Mouse (Mus musculus) frontal cortex, adult (tissue): Measurements from ENCODE around the gene Prrc2b.
A peak's percentile ranks its signal among the peaks of the same experiment; 100 is the strongest.

Source experiments
- ATAC-seq: cut with Nextera tagmentation; 2 replicates; pipeline ENCODE4 v1.9.2; 2017; ENCODE audit warnings: mild to moderate bottlenecking, moderate library complexity, mixed read lengths; ENCODE audit not compliant: low TSS enrichment

Prrc2b gene

DNA sequence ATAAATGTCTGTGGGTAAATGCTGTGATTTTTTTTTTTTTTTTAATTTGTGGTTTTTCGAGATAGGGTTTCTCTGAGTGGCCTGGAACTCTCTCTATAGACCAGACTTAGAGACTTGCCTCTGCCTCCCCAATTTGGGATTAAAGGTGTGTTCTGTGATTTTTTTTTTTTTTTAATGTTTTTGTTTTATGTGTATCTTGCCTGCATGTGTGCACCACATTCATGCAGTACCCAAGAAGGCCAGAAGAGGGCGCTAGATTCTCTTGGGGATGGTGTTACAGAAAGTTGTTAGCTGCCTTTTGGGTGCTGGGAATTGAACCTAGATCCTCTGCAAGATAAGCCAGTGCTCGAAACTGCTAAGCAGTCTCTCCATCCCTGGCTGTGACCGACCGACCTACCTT, 10.1 kb downstream of the Prrc2b start:
- no peak for ATAC-seq

DNA sequence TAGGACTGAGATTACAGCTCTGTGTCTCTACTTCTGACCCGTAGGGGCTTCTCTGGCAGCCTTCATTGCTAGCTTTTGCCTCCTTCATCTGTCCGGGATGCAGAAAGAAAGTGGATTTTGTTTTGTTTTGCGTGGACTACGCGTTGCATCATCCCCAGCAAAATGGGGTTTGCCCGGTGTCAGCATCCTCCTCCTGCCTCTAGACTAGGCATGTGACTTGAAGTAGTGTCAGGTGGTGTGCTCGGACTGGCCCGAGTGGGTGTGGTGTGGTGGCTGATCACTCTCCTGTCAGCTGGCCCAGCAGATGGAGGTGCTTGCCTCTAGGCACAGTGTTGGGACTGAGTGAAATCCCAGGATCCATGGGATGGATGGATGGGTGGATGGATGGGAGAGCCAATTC, 11.2 kb downstream of the Prrc2b start:
- no peak for ATAC-seq

DNA sequence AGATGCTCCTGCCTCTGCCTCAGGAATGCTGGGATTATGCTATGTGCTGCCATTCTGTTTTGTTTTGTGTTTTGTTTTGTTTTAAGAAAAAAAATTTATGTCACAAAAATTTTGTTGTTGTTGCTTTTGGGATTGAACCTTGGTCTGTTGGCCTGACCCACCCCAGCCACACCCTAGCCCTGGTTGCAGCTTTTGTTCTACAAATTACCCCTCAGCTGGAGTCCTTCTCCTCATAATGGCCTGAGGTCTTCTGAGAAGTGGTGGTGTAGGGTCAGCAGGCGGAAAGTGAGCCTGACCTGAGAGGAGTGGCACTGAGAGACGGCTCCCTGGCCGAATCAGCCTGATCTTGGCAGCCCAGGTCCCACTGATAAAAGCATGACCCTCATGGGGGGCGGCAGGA, 11.8 kb downstream of the Prrc2b start:
- ATAC-seq = no peak

DNA sequence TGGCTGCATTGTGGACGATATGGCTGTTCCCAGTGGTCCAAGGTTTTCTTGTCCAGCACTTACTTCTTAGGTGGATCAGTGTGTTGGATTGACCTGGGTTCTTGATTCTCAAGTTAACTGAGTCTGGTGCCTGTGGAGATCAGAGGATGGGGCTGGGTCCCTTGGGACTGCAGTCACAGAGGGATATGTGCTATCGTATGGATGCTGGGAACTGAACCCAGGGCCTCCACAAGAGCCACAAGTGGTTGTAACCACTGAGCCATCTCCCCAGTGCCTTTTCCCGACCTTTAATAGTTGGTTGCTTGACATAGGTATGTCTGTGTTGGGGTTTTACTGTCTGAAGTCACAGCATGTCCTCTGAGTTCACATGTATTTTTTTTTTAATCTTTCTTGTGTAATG, 12.2 kb downstream of the Prrc2b start:
- ATAC-seq = no peak

DNA sequence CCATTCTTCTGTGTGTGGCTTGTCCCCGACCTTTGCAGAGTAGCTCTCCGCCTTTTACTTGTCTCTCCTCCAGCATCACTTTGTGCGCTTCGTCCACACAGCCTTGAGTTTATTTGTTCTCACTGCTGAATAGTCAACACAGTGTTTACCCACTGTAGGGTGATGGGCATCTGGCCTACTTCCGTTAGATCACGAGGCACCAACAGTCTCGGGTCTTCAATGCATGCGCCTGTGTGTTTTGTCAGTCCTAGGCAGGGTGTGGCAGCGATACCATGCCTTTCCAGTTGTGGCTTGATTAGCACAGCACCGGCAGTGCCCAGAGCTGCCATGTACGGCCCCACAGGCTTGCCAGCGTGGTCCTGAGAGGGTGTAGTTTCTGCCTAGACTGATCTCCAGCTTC, 13.6 kb downstream of the Prrc2b start:
- ATAC-seq = no peak

DNA sequence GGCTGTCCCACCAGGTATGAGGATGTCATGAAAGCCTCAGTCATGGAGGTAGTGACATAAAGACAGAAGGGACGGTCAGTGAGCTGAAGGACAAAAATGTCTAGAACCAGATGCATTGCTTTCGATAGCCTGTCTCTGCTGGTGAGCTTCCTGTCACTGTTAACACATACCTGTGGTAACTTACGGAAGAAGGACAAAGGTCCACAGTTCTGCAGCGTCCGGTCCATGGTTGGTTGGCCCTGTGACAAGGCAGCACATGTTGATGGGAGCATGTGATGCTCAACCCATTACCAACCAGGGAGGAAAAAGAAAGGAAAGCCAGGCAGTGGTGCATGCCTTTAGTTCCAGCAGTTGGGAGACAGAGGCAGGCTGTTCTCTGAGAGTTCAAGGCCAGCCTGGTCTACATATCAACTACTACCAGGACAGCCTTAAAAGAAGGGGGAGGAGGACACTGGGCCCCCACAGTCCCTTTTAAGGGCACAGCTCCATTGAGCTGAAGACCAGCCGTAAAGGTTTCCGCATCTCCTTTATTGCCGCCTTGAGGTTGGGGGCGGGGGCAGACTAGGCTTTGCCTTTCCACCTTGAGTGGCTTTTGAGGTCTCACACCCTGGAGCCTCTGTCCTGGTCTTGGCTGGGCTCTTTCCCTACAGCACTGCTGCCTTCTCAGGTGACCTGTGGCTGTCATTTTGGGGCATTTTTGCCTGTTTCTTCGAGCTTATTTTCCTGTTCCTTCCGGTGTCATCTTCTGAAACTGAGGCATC, 14.3 kb downstream of the Prrc2b start:
- no peak for ATAC-seq

DNA sequence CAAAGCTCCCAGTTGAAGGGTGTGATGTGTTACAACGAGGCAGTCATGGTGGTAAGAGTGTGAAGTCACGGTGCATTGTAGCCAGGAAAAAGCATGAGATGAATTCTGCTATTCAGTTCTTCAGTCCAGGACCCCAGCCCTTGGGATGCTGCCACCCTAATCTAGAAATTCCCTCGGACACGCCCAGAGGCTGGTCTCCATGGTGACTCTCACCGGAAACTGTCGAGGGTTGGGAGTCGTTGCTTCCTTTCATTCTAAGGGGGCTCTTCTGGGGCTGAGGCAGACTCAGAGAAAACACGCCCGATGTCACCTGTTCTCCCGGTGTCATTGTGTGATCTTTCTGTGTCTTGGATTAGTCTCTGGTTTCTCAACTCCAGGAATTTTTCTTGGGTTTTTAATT, 15.7 kb downstream of the Prrc2b start:
- ATAC-seq = no peak

DNA sequence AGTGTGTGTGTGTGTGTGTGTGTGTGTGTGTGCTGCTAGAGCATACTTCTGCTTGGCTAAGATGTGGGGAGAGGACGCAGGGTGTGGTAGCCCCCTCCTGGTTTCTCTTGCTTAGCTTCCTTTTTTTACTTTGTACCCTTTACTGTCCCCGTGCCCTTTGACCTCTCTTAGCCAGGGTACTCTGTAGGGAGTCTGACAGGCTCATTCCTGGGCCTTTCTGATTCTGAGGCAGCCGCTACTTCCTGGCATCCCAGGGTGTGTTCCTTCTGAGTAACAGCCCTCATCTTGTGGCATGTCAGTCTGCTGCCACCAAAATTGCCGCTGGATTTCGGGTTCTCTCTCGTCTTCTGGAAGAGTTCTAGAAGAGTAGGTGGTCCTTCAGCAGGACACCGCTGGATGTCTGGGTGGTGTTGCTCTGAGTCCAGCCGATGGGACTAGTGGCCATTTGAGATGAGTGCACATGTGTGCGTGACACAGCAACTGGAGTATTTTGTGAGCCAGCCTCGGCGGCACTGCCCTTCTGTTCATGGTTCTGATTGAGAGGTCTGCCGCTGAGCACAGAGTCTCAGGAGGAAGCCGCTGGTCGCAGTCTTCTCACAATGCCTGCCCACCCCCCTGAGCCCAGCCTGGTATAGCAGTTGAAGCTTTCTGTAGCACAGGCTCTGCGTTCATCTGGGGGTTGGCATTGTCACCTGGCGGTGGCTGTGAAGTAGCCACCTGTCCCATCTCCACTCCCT, 16.3 kb downstream of the Prrc2b start:
- ATAC-seq = 0 out of 2 replicates have a peak, but pooled peaks have one; percentile 5

DNA sequence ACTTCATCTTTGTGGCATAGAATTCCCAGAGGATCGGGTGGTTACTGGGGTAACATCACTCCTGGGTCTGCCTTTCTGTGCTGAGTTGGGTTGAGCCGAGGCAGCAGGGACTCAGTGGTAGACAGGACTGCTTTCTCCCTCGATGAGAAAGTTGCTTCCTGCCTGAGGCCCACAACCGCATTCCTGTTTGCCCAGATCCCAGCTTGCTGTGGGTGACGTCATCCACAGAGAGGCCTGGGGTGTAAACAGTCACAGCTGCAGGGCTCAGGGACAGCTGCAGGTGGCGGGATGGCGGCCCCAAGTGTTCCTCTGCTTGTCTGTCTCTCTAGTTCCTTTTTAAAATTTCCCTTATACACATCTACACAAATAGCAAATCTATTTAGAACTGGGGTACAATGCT, 16.9 kb downstream of the Prrc2b start:
- ATAC-seq = peak; percentile 66

DNA sequence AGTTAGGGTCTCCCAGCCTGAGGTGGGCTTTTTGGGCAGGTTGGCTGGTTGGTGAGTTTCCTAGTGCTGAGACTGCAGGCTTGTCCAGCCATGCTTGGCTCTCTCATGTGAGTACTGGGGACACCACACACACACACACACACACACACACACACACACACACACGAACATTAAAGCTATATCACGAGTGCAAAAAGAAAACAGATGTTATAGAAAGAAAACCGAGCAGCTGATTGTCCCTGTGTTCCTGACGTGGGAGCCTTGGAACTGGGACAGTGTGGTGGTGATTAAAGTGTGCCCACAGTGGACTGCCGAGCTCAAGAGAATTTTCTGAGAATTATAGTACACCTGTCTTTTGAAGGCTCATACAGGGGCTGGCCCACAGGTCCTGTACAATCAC, 18.4 kb downstream of the Prrc2b start:
- ATAC-seq = peak; percentile 21; the same call in 1 of the 2 replicates

DNA sequence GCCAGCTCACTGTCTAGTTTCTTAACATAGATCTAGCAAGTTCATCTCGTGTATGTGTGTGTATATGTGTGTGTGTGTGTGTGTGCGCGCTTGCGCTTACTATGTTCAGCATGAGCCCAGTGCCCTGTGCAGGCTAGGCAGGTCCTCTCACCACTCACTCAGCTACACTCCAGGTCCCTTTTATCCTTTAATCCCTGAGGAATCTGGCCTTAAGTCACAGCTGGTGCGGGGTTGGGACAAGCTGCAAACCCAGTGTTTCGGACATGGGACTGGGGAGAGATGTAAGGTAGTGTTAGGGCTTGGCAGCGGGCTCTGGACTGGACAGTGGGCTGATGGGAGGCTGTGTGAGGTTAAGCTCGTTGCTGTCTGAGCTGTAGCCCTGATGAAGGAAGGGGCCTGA, 19.1 kb downstream of the Prrc2b start:
- no peak for ATAC-seq

DNA sequence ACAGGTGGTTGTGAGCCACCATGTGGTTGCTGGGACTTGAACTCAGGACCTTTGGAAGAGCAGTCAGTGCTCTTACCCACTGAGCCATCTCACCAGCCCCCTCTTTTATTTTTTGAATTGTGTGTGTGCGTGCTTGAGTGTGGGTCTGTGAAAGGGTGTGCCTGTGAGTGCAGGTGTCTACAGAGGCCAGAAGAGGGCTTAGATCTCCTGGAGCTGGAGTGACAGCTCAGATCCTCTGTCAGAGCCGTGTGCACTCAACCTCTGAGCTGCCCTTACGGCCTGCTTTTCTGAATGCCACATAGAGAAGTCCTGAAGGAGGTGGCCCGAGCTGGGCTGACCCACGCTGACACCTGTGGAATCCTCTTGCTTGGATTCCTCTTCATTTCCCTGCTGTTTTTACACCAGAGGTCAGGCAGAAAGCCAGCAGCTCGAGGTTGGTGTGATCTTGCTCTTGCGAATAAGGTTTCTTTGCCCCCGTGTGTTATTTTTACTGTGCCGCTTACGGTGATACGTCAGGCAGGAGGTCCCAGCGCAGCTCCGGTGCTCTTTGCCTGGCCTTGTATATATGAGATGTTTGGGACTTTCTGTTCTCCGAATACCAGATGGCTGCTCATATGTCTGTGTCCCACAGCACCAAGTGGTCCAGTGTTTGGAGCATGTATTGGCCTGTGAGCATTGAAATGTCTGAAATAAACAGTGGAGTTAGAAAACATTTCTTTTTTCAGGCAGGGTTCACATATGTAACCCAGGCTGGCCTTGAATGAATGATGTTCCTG, 21.0 kb downstream of the Prrc2b start:
- no peak for ATAC-seq

DNA sequence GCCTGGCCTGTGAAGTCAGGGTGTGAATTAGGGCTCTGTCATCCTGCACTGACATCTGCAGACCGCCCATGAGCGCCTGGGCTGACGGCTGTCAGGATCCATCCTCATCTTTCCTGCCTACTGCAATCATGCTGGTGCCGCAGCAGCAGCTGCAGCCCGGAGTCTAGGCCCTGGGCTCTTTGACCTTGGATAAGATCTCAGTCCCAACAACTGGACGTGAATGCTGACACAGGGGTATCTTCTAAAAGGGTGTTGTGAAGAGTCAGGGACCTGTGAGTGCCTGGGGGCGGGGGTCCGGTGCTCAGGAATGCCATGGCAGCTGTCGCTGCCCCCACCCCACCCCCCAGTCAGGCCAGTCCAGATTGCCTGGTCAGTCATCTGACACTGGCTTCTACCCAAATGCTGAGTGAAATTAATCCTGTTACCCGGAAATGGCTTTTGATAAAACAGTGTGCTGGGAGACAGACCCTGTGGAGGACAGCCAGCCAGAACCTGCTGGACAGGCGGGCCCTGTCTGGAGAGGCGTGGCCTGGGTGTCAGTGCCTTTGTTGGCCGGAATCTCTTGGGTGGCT, 23.4 kb downstream of the Prrc2b start:
- ATAC-seq = no peak; the same call in 1 of the 2 replicates

DNA sequence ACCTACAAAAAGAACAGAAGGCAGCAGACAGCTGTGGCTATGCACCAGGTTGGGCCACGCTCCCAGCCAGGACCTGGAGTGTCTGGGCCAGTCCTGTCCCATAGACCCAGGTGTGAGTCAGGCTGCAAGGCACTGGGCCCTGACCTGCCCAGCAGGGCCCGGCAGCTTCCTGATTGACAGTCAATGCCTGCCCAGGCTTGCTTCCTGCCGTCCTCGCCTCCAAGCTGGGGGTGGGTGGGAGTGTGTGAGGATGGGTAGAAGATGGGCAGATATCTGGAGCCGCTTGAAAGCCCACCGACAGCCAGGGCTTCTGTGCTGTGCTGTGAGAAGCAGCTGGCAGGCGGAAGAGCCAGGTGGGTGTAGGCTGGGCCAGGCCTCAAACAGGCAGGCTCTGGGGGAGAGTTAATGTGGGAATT, 24.2 kb downstream of the Prrc2b start:
- peak; percentile 71 for ATAC-seq

DNA sequence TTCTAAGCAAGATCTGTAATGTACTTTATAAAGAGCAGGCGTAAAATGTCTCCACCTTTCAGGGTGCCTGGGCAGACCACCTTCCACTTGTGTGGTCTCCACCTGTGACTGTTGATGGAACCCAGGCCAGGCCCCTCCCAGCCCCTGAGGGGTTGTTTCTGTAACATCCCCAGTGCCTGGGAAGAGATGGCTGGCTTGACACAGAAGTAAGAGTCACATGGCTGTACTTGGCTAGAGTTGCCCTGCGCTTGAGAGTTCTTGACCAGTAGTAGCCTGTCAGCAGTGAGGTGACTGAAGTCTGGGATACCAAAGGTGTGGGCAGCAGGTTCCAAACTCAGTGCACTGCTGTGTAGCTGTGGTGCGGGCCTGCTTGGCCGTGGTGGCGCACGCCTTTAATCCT, 24.6 kb downstream of the Prrc2b start:
- ATAC-seq = no peak

DNA sequence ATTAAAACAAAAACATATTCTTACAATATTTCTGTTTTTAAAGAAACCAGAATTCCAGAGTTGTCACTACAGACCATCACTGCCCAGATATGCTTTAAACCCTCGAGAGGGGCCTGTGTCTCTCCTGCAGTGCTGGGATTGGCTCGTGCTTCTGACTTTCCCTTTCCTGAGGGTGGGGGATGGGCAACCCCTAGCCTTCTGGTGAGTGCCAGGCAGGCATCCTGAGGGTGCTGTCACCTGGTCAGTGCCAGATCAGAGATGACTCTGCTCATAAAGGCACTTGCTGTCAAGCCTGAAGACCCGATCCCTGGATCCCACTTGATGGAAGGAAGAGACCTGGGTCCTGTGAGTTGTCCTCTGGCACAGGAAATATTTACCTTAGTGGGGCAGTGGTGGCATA, 26.0 kb downstream of the Prrc2b start:
- no peak for ATAC-seq

DNA sequence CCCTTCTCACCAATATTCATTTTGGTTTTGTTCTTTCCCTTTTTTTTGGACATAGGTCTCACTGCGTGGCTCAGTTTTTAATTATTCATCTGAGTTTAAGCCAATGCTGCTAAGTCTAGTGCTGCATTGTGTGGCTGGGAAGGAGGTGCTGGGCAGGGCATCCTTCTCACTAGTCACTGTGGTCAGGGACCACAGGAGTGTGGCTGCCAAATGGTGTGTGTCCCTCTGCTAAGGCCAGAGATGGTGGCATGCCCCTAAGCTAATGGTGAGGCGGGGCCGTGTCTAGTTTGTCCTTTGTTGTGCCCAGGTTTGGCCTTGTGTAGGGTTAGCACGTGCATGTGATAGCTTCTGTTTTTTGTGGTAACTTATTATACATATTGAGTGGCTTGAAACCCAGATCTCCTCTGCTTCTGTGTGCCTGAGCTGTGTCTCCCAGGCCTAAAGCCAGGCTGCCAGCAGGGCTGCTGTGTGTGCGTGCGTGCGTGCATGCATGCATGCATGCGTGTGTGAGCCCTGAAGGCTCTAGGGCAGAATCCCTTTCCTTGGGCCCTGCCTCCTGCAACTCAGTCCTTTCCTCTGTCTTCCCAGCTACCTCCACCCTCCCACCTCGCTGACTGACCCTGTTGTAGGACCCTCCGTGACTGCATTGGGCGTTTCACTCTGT, 26.6 kb downstream of the Prrc2b start:
- ATAC-seq = no peak

DNA sequence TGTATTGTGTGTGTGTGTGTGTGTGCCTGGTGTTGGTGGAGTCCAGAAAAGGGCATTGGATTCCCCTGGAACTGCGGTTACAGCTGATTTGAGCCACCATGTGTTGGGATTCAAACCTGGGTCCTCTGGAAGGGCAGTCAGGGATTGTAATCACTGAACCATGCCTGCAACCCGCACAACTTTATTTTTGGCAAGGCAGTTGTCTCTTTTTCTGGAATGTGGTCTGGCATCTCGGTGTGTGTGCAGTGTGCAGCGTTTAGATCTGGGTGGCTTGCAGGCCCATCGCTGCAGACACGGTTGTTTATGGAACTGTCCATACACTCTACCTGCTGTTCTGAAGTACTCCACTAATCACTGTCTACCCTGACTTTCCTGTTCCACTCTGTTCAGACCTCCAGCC, 28.5 kb downstream of the Prrc2b start:
- ATAC-seq = no peak

DNA sequence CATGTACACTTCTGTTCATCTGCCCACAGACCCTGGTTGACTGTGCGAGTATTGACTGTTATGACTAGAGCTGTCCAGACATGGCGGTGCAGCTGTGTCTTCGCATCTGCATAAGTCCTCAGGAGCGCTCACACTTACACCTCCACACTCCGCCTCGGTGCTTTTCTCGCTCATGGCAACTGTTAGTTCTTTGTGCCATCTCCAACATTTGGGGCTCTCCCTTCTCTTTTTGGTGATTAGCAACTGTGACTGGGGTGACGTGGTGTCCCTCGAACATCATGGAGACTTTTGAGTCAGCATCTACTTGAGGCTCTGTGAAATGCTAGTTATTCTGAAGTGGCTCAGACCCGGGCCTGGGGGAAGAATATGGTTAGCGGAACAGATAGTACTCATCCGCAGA, 29.2 kb downstream of the Prrc2b start:
- peak; percentile 17; the same call in 1 of the 2 replicates for ATAC-seq

DNA sequence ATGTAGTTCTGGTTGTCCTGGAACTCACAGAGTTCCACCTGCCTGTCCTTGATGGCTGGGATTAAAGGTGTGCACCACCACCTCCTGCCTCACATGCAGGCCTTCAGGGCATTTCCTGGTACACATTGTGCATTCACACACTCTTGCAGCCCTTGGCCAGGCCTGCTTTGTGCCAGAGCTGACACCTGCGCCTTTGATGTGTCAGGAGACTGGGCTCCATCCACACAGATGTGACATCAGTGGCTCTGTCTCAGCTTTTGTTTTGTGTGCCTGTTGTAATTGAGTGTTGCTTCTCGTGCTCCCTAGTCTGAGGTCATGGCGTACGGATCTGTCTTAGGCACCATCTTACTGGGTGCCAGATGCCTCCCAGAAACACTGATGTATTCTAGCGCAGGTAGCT, 30.5 kb downstream of the Prrc2b start:
- no peak for ATAC-seq

DNA sequence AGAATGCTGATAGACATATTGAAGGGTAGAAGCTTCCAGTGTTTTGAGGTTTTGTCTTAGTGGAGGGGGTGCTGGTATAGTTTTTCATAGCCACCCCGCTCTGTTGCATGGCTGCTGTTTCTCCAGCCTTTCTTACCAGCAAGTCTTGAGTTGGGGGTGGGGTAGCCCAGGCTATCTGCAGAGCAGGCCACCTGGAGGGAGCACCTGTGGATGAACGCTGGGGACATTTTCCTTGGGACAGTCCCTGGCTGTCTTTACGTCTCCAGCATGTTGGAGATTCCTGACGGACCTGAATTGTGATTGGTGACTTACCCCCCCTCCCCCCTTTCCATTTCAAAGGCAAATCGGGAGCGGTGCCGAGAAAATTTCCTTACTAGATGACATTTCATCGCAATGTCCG, 31.2 kb downstream of the Prrc2b start:
- no peak for ATAC-seq
